Mouse (Mus musculus): ENCODE data around the gene Flot1.

GRCm38 (mm10) chr17:35795656-35796055 is 27.4 kb upstream of the Flot1 start:
- TF ChIP-seq POLR2A (IDR thresholded peaks at IDR 0.05; ENCODE audit: extremely low read depth, insufficient read depth, low read length) = no peak
- TF ChIP-seq CTCF (IDR thresholded peaks at IDR 0.05; ENCODE audit: low read depth, low read length) = no peak

All from liver, adult 2 months (tissue).